Mouse (Mus musculus) left cerebral cortex, postnatal 10 days (tissue): ENCODE data around the gene Gga3. TPM values are rescaled to one million over a fixed set of nuclear protein-coding genes. Genes with fewer than 3 reads are reported as not detected.
"Not testable (repeated sequence)": the region's sequence is repeated elsewhere in the genome, so short reads cannot be mapped to it uniquely, and the experiment has no call there.

Experiments used
- DNase-seq, 2 experiments: peaks; one replicate each; pipeline ENCODE4 v3.0.0; 2021 to 2022; ENCODE audit warnings: low spot score in 2 of 2, mixed read lengths in 1 of 2; ENCODE audit errors: extremely low spot score in 1 of 2
- intact Hi-C: fragments of 180-260 bp; cut with DNase I; formaldehyde crosslinking; loops from one replicate; pipeline ENCODE4 v1.15.1; 2025
- total RNA-seq, 2 experiments: library from RNA; stranded (reverse); gene quantifications; 2 replicates each; pipeline ENCODE4 v1.2.3; 2021

Gene Gga3
- total RNA-seq = 10 to 100 TPM; 51.4 to 65.1 TPM

- intact Hi-C loops = no loop called here
- DNase-seq = peak; percentile 78 to 96
Observed at GRCm38 (mm10) chr11:115603476-115604303, at the start of gene Gga3, which contains the start of gene Mrps7. Gene Gga3 (minus strand): TSS chr11:115604051. Gene Mrps7 (plus strand): TSS chr11:115603925.

GRCm38 (mm10) chr11:115653194-115653593 lies 49.3 kb upstream of the Gga3 start:
- intact Hi-C loops = no loop called here
- DNase-seq = peak in 1 of 2 experiments; percentile 57

- intact Hi-C loops = no loop called here
- no peak for DNase-seq
Observed at GRCm38 (mm10) chr11:115651680-115652079, 47.8 kb upstream of the Gga3 start.

- intact Hi-C loops = loop anchor here (5.0 kb wide), 1 partner anchor 163 kb away; the partner anchor contains the start of genes Caskin2 and Tsen54
- DNase-seq = peak in 1 of 2 experiments; percentile 51
Observed at GRCm38 (mm10) chr11:115649706-115650105, 45.9 kb upstream of the Gga3 start.

- intact Hi-C loops = loop anchor here (2.0 to 5.0 kb wide), 2 partner anchors 67 to 165 kb away; partner anchors contain the start of genes Caskin2 and Tsen54
Observed at GRCm38 (mm10) chr11:115647459-115647858, 43.6 kb upstream of the Gga3 start.

GRCm38 (mm10) chr11:115646439-115646838 lies 42.6 kb upstream of the Gga3 start:
- DNase-seq = no peak
- intact Hi-C loops = loop anchor here (2.0 to 5.0 kb wide), 2 partner anchors 68 to 166 kb away; partner anchors contain the start of genes Caskin2 and Tsen54

More at GRCm38 (mm10) chr11:115647459-115647858, 43.6 kb upstream of the Gga3 start:
- DNase-seq = peak; percentile 52 to 63

- intact Hi-C loops = loop anchor here (5.0 kb wide), 1 partner anchor 167 kb away; the partner anchor contains the start of genes Caskin2 and Tsen54
- not testable (repeated sequence) for DNase-seq
Observed at GRCm38 (mm10) chr11:115645498-115645897, 41.6 kb upstream of the Gga3 start.

GRCm38 (mm10) chr11:115644308-115644707 lies 40.5 kb upstream of the Gga3 start:
- intact Hi-C loops = no loop called here

GRCm38 (mm10) chr11:115643265-115643664 lies 39.4 kb upstream of the Gga3 start:
- DNase-seq = no peak
- intact Hi-C loops = no loop called here

More at GRCm38 (mm10) chr11:115644308-115644707, 40.5 kb upstream of the Gga3 start:
- DNase-seq = no peak

GRCm38 (mm10) chr11:115642705-115643104 lies 38.9 kb upstream of the Gga3 start:
- intact Hi-C loops = no loop called here

GRCm38 (mm10) chr11:115641664-115642036 lies 37.8 kb upstream of the Gga3 start:
- no peak for DNase-seq
- intact Hi-C loops = no loop called here

More at GRCm38 (mm10) chr11:115642705-115643104, 38.9 kb upstream of the Gga3 start:
- no peak for DNase-seq

GRCm38 (mm10) chr11:115640978-115641663 lies 37.3 kb upstream of the Gga3 start:
- intact Hi-C loops = no loop called here
- DNase-seq = no peak

- intact Hi-C loops = no loop called here
- DNase-seq = no peak
Observed at GRCm38 (mm10) chr11:115640311-115640828, 36.5 kb upstream of the Gga3 start.

GRCm38 (mm10) chr11:115639540-115639939 lies 35.7 kb upstream of the Gga3 start:
- DNase-seq = no peak
- intact Hi-C loops = no loop called here

- no peak for DNase-seq
- intact Hi-C loops = no loop called here
Observed at GRCm38 (mm10) chr11:115638498-115639409, 34.9 kb upstream of the Gga3 start.

- intact Hi-C loops = no loop called here
Observed at GRCm38 (mm10) chr11:115636960-115637359, 33.1 kb upstream of the Gga3 start.

GRCm38 (mm10) chr11:115635484-115635883 lies 31.6 kb upstream of the Gga3 start:
- no peak for DNase-seq
- intact Hi-C loops = no loop called here

More at GRCm38 (mm10) chr11:115636960-115637359, 33.1 kb upstream of the Gga3 start:
- DNase-seq = no peak

GRCm38 (mm10) chr11:115635041-115635440 lies 31.2 kb upstream of the Gga3 start:
- DNase-seq = no peak
- intact Hi-C loops = no loop called here
